Mouse (Mus musculus): ENCODE data around the gene Lars2.
A peak's percentile ranks its signal among the peaks of the same experiment; 100 is the strongest.

Gene Lars2

DNA sequence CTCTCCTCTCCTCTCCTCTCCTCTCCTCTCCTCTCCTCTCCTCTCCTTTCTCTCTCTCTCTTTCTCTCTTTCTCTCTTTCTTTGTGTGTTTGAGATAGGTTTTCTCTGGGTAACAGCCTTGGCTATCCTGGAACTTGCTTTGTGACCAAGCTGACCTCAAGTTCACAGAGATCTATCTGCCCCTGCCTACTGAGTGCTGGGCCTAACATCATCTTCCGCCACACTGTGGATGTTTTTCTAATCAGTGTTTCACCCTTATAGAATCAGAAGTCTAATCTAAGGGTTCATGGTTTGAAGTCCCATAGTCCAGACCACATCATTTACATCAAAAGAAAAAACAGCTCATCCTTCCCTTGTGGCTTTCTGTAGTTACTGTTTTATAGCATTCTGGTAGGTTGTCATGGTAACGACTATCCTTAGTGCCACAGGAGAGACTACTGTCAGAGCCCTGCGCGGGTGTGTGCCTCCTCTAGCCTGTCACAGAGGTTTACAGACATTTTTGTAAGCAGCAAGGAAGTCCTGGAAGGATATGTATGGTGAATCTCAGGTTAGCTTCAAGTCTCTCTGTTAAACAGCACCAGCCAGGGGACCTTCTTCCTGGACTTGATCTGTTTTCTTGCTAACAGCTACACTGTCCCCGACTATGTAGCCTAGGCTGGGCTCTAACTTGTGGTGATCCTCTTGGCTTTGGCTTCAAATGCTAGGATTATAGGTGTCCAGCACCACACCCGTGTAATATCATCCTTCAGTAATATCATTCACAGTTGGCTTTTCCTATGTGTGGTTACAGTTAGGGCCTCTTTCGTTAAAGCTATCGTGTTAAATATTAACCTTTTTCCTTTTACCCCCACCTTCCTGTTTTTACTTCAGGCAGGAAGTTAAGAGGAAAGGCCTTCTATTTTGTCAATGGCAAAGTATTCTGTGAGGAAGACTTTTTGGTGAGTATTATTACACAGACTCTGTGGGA lies 143.2 kb downstream of the Lars2 start:
- DNase-seq: peak in 1 of 2 experiments; percentile 47

- DNase-seq: no peak
Measured at GRCm38 (mm10) chr9:123510926-123511325, 144.2 kb downstream of the Lars2 start.

All from thymus, postnatal 36 days (tissue).